Mouse (Mus musculus) neural tube, embryonic 10.5 days (tissue): ENCODE data around the gene Zap70.

Source experiments
- DNase-seq: peaks from one replicate; pipeline ENCODE4 v3.0.0-alpha.2; 2017; ENCODE audit warnings: low spot score; ENCODE audit errors: extremely low spot score

The Zap70 gene

DNA sequence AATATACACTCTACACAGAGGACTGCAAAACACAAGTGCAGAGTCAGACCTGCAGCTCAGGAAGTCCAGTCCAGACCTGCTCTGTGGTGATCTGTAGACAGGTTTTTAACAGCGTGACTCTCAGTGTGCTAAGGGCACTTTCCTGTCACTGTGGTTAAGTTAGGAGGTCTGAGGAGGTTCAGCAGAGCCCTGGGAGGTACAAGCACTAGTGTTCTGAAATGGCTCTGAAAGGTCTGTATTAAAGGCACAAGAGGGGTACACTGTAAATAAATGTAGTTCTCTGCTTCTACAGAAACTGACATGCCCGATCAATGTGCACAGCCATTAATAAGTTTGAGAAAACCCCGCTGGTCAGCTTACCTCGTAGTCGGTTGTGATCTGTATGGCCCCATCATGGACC lies 62.8 kb downstream of the Zap70 start:
- no peak for DNase-seq

DNA sequence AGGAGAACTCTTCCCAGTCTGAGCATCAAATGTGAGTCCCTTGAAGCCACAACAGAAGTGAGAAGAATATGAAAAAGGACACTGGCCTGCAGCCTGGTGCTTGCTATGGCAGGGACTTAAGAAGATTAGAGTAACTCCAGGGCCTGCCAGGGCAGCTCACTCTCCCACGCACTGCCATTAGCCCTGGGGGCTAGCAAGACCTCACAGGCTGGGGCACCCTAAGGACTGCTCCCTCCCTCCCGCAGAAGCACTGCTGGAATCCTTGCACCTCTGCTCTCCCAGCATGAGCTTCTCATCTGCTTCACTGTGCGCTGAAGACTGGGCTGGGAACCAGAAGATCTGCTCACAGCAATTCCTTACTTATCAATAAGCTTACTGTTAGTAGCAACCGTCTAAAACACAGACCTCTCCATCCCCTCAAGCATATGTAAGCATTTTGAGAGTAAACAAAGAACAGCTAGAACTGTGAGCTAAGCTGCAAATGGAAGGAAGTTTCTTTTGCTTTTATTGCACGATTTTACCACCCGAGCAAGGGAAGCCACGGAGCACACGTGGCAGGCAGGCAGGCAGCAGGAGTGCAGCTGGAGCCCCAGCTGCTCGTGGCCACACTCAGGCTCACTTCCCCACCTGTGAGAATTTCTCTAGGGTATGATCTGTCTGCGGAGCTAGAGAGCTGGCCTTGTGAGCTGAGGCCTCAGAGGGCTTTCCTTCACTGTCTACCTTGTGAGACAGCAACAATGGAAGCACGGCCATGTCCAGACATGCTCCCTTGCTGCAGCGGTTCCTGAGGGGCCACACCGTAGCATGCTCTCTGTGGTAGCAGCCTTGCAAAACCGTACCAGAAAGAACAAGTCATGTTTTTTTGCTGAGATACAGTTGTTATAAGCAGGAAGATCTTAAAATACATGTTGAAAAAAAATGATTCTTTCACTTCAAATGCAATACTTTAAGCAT lies 69.6 kb downstream of the Zap70 start:
- DNase-seq: no peak
